Mouse (Mus musculus): ENCODE results near the gene Tubb5. TPM values are rescaled to one million over a fixed set of nuclear protein-coding genes. Genes with fewer than 3 reads are reported as not detected.
A peak's percentile ranks its signal among the peaks of the same experiment; 100 is the strongest.

Gene Tubb5
- polyA plus RNA-seq, 1 experiment from 2014 or later, result 240 TPM

GRCm38 (mm10) chr17:35822964-35823937 lies 14.9 kb downstream of the Tubb5 start, which contains the start of gene Flot1:
Gene Flot1 (plus strand): TSS chr17:35823230.
- Histone ChIP-seq H3K4me2 (replicated peaks; ENCODE audit: low read depth) (peak within 1 kb of the TSS; percentile 93), H3K4me1 (replicated peaks; ENCODE audit: control insufficient read depth, insufficient read depth, low read length) (no peaks in the 10 kb centered on the region), H3K9me3 (ENCODE audit: control insufficient read depth) (no peaks in the 10 kb centered on the region), H3K4me3 (ENCODE audit: low read depth, low read length) (peak within 1 kb of the TSS; percentile 69), H3K36me3 (ENCODE audit: control insufficient read depth, insufficient read depth) (peaks cover 25% of the 10 kb centered on the region), H3K9ac (ENCODE audit: low read depth, low read length) (peak within 1 kb of the TSS; percentile 77), H3K27ac (ENCODE audit: low read depth, low read length) (peak within 1 kb of the TSS; percentile 91), H3K27me3 (replicated peaks; ENCODE audit: control insufficient read depth, insufficient read depth, low read length) (no peaks in the 10 kb centered on the region)
- TF ChIP-seq CTCF (IDR thresholded peaks at IDR 0.05; ENCODE audit: low read depth), result peak; percentile 15; the same call in 1 of the 2 replicates
- ATAC-seq, result peak; percentile 83
- under 1% methylated on average over 45 of the region's 47 CpGs for WGBS

GRCm38 (mm10) chr17:35822564-35822963 lies 15.5 kb downstream of the Tubb5 start:
- H3K27ac ChIP-seq (ENCODE audit: low read depth, low read length), result peak overlapping the region; percentile 91
- peak overlapping the region; percentile 93 for H3K4me2 ChIP-seq (replicated peaks; ENCODE audit: low read depth)
- H3K9ac ChIP-seq (ENCODE audit: low read depth, low read length), result peak overlapping the region; percentile 77
- H3K27me3 ChIP-seq (replicated peaks; ENCODE audit: control insufficient read depth, insufficient read depth, low read length), result no peaks in the 10 kb centered on the region
- H3K9me3 ChIP-seq (ENCODE audit: control insufficient read depth), result no peaks in the 10 kb centered on the region
- 5% methylated on average over 11 of the region's 11 CpGs for WGBS
- no peak for TF ChIP-seq CTCF (IDR thresholded peaks at IDR 0.05; ENCODE audit: low read depth)
- 0 out of 2 replicates have a peak, but pooled peaks have one; percentile 0 for ATAC-seq
- peaks cover 22% of the 10 kb centered on the region for H3K36me3 ChIP-seq (ENCODE audit: control insufficient read depth, insufficient read depth)
- H3K4me1 ChIP-seq (replicated peaks; ENCODE audit: control insufficient read depth, insufficient read depth, low read length), result no peaks in the 10 kb centered on the region
- peak overlapping the region; percentile 69 for H3K4me3 ChIP-seq (ENCODE audit: low read depth, low read length)

- H3K36me3 ChIP-seq (ENCODE audit: control insufficient read depth, insufficient read depth), result peaks cover 14% of the 10 kb centered on the region; the same call in 1 of the 2 replicates
- WGBS, result under 1% methylated on average over 62 of the region's 62 CpGs
- peak; percentile 59 for ATAC-seq
- peak within 1 kb of the TSS; percentile 93 for H3K4me2 ChIP-seq (replicated peaks; ENCODE audit: low read depth)
- H3K4me1 ChIP-seq (replicated peaks; ENCODE audit: control insufficient read depth, insufficient read depth, low read length), result no peaks in the 10 kb centered on the region
- no peaks in the 10 kb centered on the region for H3K27me3 ChIP-seq (replicated peaks; ENCODE audit: control insufficient read depth, insufficient read depth, low read length)
- peak within 1 kb of the TSS; percentile 77 for H3K9ac ChIP-seq (ENCODE audit: low read depth, low read length)
- no peaks in the 10 kb centered on the region for H3K9me3 ChIP-seq (ENCODE audit: control insufficient read depth)
- peak within 1 kb of the TSS; percentile 69 for H3K4me3 ChIP-seq (ENCODE audit: low read depth, low read length)
- H3K27ac ChIP-seq (ENCODE audit: low read depth, low read length), result peak within 1 kb of the TSS; percentile 91
- no peak for TF ChIP-seq CTCF (IDR thresholded peaks at IDR 0.05; ENCODE audit: low read depth)
These were observed 16.4 kb downstream of the Tubb5 start, which contains the start of gene Ier3 for GRCm38 (mm10) chr17:35821439-35822430. Gene Ier3 (plus strand): TSS chr17:35821684.

- peaks cover 3% of the 10 kb centered on the region; the same call in 1 of the 2 replicates for H3K4me1 ChIP-seq (replicated peaks; ENCODE audit: control insufficient read depth, insufficient read depth, low read length)
- 79% methylated on average over 5 of the region's 5 CpGs for WGBS
- H3K4me2 ChIP-seq (replicated peaks; ENCODE audit: low read depth), result no peak overlapping the region
- no peak for TF ChIP-seq CTCF (IDR thresholded peaks at IDR 0.05; ENCODE audit: low read depth)
- ATAC-seq, result no peak
- H3K9ac ChIP-seq (ENCODE audit: low read depth, low read length), result no peak overlapping the region
- no peaks in the 10 kb centered on the region for H3K27me3 ChIP-seq (replicated peaks; ENCODE audit: control insufficient read depth, insufficient read depth, low read length)
- H3K27ac ChIP-seq (ENCODE audit: low read depth, low read length), result no peak overlapping the region
- no peaks in the 10 kb centered on the region for H3K36me3 ChIP-seq (ENCODE audit: control insufficient read depth, insufficient read depth)
- H3K4me3 ChIP-seq (ENCODE audit: low read depth, low read length), result no peak overlapping the region
- H3K9me3 ChIP-seq (ENCODE audit: control insufficient read depth), result no peaks in the 10 kb centered on the region
These were observed 18.0 kb downstream of the Tubb5 start for GRCm38 (mm10) chr17:35820111-35820510.

GRCm38 (mm10) chr17:35817226-35817625 lies 20.9 kb downstream of the Tubb5 start:
- Histone ChIP-seq H3K9ac (ENCODE audit: low read depth, low read length) (no peak overlapping the region), H3K36me3 (ENCODE audit: control insufficient read depth, insufficient read depth) (no peaks in the 10 kb centered on the region)

More at GRCm38 (mm10) chr17:35817226-35817625, 20.9 kb downstream of the Tubb5 start:
- H3K27ac ChIP-seq (ENCODE audit: low read depth, low read length), result no peak overlapping the region
- no peaks in the 10 kb centered on the region for H3K27me3 ChIP-seq (replicated peaks; ENCODE audit: control insufficient read depth, insufficient read depth, low read length)
- H3K4me3 ChIP-seq (ENCODE audit: low read depth, low read length), result no peak overlapping the region
- H3K9me3 ChIP-seq (ENCODE audit: control insufficient read depth), result no peaks in the 10 kb centered on the region
- no peak for ATAC-seq
- H3K4me2 ChIP-seq (replicated peaks; ENCODE audit: low read depth), result no peak overlapping the region
- peaks cover 9% of the 10 kb centered on the region for H3K4me1 ChIP-seq (replicated peaks; ENCODE audit: control insufficient read depth, insufficient read depth, low read length)
- WGBS, result 77% methylated on average over 10 of the region's 10 CpGs
- TF ChIP-seq CTCF (IDR thresholded peaks at IDR 0.05; ENCODE audit: low read depth), result no peak

Measured in intestine, postnatal 0 days (tissue).